Mouse (Mus musculus): ENCODE results near the gene Gm10134. TPM values are rescaled to one million over a fixed set of nuclear protein-coding genes. Genes with fewer than 3 reads are reported as not detected.
"Not testable (repeated sequence)": the region's sequence is repeated elsewhere in the genome, so short reads cannot be mapped to it uniquely, and the experiment has no call there.

Gene Gm10134
- total RNA-seq, 2 experiments from 2014 or later = 1.0 to 1.8 TPM

GRCm38 (mm10) chr2:28504676-28505075 is 1.2 kb upstream of the Gm10134 start:
- DNase-seq (ENCODE audit: low spot score in 2 of 2) = no peak

DNA sequence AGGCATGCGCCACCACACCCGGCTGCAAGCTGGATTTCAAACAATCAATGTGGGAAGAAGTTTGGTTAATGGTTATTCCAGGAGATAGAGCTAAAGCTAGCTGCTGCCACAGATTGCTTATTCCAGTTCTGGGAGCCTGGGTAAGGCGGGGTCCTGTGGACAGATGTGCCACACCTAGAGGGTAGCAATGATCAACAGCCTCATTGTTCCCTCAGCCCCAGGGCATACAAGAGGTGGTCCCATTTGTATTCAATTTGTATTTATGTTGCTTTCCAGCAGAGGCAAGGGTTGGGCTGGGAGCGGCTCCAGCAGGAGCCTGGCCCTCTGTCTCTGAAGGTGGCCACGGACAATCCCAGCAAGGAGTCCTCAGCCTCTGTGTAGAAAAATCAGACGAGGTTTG is 396 bp downstream of the Gm10134 start:
- DNase-seq (ENCODE audit: low spot score in 2 of 2) = no peak

- DNase-seq (ENCODE audit: low spot score in 2 of 2) = not testable (repeated sequence)
Measured at GRCm38 (mm10) chr2:28511600-28511999, 5.7 kb downstream of the Gm10134 start.

DNA sequence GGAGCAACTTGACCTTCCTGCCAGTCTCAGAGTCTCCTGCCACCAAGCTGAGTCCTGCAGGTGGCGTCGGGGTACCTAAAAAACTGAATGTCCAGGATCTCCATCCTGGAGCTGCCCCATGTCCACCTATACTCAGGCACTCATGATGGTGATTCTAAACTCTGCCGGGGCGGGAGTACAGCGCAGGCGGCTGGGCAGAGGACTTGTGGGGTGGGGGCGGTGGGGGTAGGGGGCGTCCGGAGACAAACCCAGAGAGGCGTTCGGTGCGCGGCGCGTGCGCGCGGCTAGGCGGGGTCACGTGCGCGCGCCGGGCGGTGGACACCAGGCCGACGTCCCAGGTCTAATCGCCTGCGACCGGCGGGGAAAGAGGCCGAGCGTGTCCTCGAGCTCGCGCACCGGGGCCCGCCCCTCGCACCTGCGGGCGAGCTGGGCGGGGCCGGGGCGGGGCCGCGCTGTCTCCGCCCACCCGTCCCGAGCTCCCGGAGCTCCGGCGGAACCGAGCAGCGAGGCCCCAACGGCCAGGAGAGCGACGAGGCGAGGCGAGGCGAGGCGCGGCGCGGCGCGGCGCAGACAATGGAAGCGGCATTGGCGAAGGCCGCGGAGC is 7.0 kb downstream of the Gm10134 start, which contains the start of gene Ralgds:
Gene Ralgds, plus strand, starts transcription at position 328 of the 604 bp plus-strand sequence.
- DNase-seq (ENCODE audit: low spot score in 2 of 2) = no peak

- DNase-seq (ENCODE audit: low spot score in 2 of 2) = no peak
Measured at GRCm38 (mm10) chr2:28513431-28514370, 7.8 kb downstream of the Gm10134 start.

DNA sequence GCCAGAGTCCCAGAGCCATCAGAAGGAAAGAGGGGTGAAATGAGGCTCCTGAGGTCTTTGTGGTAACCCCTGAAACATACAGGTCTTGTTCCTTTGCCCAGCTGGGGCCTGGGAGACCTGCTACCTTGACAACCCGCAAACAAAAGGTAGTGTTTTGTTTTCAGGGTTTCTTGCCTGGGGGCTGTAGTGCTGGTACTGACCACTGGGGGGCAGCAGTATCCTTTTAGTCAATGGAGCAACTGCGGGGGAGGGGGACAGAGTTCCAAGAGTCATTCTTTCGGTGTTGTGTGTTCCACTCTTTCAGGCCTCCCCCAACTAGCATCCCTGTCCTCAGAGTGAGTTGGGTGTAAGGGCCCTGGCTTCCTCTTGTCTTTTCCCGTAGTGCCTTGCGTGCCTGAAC is 8.6 kb downstream of the Gm10134 start:
- peak in 1 of 2 experiments; percentile 92 for DNase-seq (ENCODE audit: low spot score in 2 of 2)

- DNase-seq (ENCODE audit: low spot score in 2 of 2) = peak in 1 of 2 experiments; percentile 71
Measured at GRCm38 (mm10) chr2:28517206-28517909, 11.5 kb downstream of the Gm10134 start.

DNA sequence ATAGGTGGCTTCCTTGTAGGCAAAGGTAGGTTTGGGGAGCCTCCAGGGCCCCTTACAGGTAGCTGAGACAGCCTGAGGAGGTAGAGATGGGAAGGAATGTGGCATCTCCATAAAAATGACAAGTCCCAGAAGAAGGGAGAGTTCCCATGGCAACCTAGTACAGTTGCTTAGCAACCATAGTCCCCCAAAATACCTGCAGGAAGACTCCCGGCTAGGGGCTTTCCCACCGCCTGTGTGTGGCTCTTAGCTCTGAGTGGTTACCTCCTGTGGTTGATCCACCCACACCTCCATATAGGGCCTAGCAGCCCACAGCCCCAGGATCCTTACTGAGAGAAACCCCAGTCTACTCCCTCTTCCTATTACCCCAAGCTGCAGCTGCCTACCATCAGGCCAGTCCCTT is 12.3 kb downstream of the Gm10134 start:
- DNase-seq (ENCODE audit: low spot score in 2 of 2) = peak in 1 of 2 experiments; percentile 67

GRCm38 (mm10) chr2:28520581-28520980 is 14.7 kb downstream of the Gm10134 start:
- no peak for DNase-seq (ENCODE audit: low spot score in 2 of 2)

GRCm38 (mm10) chr2:28521571-28522151 is 15.8 kb downstream of the Gm10134 start:
- DNase-seq (ENCODE audit: low spot score in 2 of 2) = peak in 1 of 2 experiments; percentile 88

GRCm38 (mm10) chr2:28522166-28522565 is 16.3 kb downstream of the Gm10134 start:
- no peak for DNase-seq (ENCODE audit: low spot score in 2 of 2)

GRCm38 (mm10) chr2:28523643-28524117 is 17.8 kb downstream of the Gm10134 start:
- peak; percentile 87 to 95 for DNase-seq (ENCODE audit: low spot score in 2 of 2)

- DNase-seq (ENCODE audit: low spot score in 2 of 2) = no peak
Measured at GRCm38 (mm10) chr2:28524406-28524805, 18.5 kb downstream of the Gm10134 start.

DNA sequence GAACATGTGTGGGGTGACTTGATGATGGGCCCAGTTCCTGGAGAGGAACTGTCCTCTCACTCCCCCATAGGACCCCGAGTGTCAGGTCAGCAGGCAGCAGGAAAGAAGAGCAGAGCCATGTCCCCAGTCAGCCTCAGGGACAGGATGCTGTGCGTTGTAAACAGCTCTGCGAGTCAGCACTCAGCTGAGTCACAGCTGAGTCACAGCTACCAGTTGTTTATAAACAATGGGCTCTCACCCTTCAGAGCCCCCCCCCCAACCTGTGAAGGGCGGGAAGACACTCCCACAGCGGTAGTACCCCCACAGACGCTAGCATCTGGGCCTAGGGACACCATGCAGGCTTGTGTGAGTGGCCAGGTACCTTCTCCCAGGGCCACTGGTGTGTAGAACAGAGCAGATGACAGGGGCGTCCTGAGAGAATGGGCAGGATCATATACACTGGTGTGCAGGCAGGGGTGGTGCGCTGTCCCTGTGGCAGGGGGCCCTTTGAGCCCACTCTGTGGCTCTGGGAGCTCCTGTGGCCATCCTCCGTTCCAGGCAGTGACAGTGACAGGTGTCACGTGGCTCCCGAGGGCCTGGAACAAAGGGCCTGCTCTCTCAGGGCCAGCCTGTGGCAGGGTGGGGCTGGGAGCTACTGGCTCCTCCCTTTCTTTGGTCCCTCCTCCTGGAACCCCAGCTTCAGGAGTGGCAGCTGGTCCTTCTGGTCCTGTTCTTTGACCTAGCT is 19.5 kb downstream of the Gm10134 start:
- DNase-seq (ENCODE audit: low spot score in 2 of 2) = peak in 1 of 2 experiments; percentile 73

DNA sequence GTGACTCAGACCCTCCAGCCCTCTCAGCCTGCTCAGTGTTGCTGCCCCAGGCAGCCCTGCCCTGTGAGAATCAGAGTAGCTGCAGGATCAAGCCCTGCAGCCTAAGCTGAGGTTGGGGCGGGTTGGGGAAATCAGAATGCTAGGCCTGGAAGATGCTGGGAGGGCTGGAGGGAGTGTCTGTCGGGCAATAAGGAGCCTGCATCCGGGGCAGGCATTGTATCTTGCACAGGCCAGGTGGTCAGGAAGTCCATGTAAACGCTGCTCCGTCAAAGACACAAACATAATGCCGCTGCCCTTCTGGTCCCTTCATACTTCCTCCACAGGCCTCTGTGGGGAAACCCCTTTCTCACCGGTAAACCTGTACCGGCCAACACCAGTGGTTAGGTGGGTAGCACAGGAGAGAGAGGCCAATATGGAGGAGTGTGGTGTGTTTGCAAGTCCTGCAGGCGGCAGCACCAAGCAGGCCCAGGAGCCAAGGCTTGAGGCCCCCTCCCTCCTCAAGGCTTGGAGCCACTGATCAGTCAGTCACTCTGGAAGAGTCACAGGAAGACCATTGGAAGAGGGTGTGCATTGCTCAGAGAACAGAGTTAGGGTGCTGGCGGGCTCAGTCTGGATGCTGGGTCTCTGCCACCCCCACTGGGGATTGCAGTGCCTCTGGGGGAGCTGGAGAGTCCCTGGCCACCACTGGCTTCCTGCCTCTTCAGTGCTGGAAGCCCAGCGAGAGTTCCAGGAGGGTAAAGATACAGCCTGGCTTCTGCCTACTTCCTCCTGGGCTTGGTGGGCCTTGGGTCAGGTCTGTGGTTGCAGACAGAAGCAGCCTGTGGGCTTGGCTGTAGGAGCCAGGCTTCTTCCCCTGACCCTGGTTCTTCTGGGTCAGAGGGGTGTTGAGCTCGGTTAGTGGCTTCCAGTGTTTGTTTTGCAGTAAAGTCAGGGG is 20.3 kb downstream of the Gm10134 start:
- no peak for DNase-seq (ENCODE audit: low spot score in 2 of 2)

DNA sequence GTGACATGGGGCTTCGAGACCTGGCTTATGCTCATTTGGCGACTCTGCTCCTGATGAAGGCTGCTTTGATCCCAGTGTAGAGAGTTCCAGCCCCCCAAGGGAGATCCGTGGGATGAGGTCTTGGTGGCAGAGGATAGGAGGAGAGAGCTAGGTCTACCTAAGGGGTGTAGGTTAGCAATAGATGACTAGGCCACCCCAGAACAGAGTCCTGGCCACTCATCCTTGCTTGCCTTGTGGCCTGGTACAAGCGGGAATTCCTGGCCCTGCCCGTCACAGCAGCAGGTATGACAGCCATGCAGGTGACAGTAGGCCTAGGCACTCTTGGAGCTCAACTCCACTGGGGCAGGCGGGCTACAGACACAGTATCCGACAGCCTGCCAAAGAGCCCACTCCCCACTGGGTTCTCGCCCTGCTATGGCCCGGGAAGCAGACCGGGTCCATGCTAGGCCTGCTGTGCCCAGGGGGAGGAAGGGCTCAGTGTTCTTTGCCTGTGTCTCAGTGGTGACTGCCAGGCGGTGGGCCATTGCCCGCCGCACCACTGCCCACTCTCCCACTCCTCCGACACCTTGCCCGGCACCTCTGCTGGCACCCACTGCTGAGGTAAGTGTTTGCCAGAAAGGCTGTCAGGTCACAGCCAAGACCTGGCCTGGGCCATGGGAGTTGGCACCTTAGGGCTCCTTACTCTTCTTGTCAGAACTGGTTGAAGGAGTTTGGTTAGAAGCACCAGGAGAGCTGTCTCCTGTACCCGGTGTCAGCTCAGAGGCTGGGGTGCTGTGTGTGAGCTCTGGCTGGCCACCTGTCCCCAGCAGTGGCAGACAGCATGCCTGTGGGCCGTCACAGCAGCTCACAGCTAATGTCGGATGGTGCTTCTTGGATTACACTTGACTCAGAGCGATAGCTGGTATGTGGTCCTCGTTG is 21.8 kb downstream of the Gm10134 start:
- no peak for DNase-seq (ENCODE audit: low spot score in 2 of 2)

- DNase-seq (ENCODE audit: low spot score in 2 of 2) = no peak
Measured at GRCm38 (mm10) chr2:28528354-28528730, 22.4 kb downstream of the Gm10134 start.

DNA sequence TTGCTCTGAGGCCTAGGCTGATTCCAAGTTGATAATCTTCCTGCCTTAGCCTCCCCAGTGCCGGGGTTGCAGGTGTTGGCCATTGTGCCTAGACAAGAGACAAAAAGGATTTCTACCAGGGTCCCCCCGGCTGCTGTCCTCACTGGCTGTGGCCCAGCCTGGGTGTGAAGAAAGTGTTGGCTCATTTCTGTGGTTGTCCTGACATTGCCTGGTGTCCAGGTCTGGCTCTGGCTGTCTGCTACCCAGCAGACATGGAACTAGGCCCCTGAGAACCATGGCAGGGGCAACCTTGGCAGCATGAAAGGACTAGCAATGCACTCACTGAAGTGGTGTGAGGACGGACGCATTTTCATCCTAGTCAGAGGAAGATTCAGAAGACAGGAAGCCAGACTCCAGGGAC is 24.0 kb downstream of the Gm10134 start:
- no peak for DNase-seq (ENCODE audit: low spot score in 2 of 2)

Data from layer of hippocampus, adult 18-20 months (tissue).